In genomic region chr1:88506412-88506811, GRCm38 (mm10) we compare ENCODE assay signal across 28 mouse cellular contexts. TPM values are rescaled to one million over a fixed set of nuclear protein-coding genes. Genes with fewer than 3 reads are reported as not detected.
A peak's percentile ranks its signal among the peaks of the same experiment; 100 is the strongest.
DNase-seq lines count a peak whose midpoint lies in the region; ATAC-seq lines count a peak whose summit lies in the region.
"Had no signal": no experiment of that assay in that cellular context is flagged by ENCODE, and none has a peak within 500 bp of the region (broad histone marks: within the 10 kb centered on the region; RNA-seq: fewer than 3 reads in every experiment).

No protein-coding gene starts in this region.

- no peaks in the 10 kb centered on the region for H3K9me3 ChIP-seq in kidney, embryonic 16.5 days (ENCODE audit: low read length)
- H3K9me3 ChIP-seq: forebrain, embryonic 15.5 days; hindbrain, embryonic 10.5 days; limb, embryonic 12.5 days; midbrain, embryonic 10.5 days had no signal

- peaks cover 19% of the 10 kb centered on the region for H3K4me1 ChIP-seq in kidney, embryonic 16.5 days (ENCODE audit: insufficient read depth, low read length)

- peak; percentile 63 for ATAC-seq in inflammation-experienced regulatory T-cells, adult 6 months
- no peak for ATAC-seq in kidney, embryonic 16.5 days (ENCODE audit: low FRiP score, low TSS enrichment)
- ATAC-seq: forebrain, embryonic 15.5 days; hindbrain, embryonic 16.5 days; liver, postnatal 0 days; lung, postnatal 0 days; midbrain, embryonic 16.5 days had no signal

- H3K27me3 ChIP-seq in kidney, embryonic 16.5 days (ENCODE audit: insufficient read depth, low read length) = no peaks in the 10 kb centered on the region
- H3K27me3 ChIP-seq: forebrain, embryonic 15.5 days had no signal

- WGBS in kidney, embryonic 16.5 days = 62% methylated on average over 5 of the region's 5 CpGs

- DNase-seq in spleen, postnatal 36 days (ENCODE audit: low spot score in 2 of 2) = peak; percentile 7 to 10
- DNase-seq in spleen, adult 12 weeks (ENCODE audit: low spot score) = no peak
- peak; percentile 54 to 61 for DNase-seq in thymus, postnatal 10 days (ENCODE audit: low spot score in 2 of 2)
- no peak for DNase-seq in cerebellum, postnatal 25 days
- DNase-seq in heart, postnatal 10 days = no peak
- DNase-seq: adrenal gland, postnatal 10 days; cerebellum, adult 18-20 months; gastrocnemius, postnatal 10 days; kidney, adult 11 months; liver, postnatal 0 days had no signal

- no peak overlapping the region for H3K4me3 ChIP-seq in kidney, embryonic 16.5 days (ENCODE audit: low read length)
- H3K4me3 ChIP-seq: forebrain, embryonic 15.5 days; hindbrain, embryonic 10.5 days; limb, embryonic 12.5 days; midbrain, embryonic 10.5 days; myocyte had no signal

- no peak overlapping the region for H3K27ac ChIP-seq in kidney, embryonic 16.5 days (ENCODE audit: low read length)
- H3K27ac ChIP-seq: forebrain, embryonic 15.5 days; kidney, postnatal 0 days; limb, embryonic 12.5 days; midbrain, embryonic 10.5 days had no signal

- H3K9ac ChIP-seq in kidney, embryonic 16.5 days (replicated peaks; ENCODE audit: low read length) = no peak overlapping the region
- H3K9ac ChIP-seq: forebrain, embryonic 15.5 days; limb, embryonic 12.5 days; liver, postnatal 0 days had no signal

- H3K36me3 ChIP-seq in kidney, embryonic 16.5 days (ENCODE audit: insufficient read depth, low read length) = no peaks in the 10 kb centered on the region
- H3K36me3 ChIP-seq: forebrain, embryonic 15.5 days; hindbrain, embryonic 10.5 days; limb, embryonic 12.5 days; midbrain, embryonic 10.5 days had no signal

- no peak overlapping the region for H3K4me2 ChIP-seq in kidney, embryonic 16.5 days (replicated peaks; ENCODE audit: low read depth, low read length)
- H3K4me2 ChIP-seq: forebrain, embryonic 15.5 days; heart, embryonic 11.5 days; limb, embryonic 12.5 days; liver, embryonic 11.5 days had no signal

- intact Hi-C loops in heart, postnatal 10 days (cut with DNase I) = no loop called here

RNA-seq across cellular contexts. Expression of gene Glrp1, which starts 3.5 kb away (rescaled TPM):
- not detected for polyA plus RNA-seq in inflammation-experienced regulatory T-cells, adult 6 months (2017; shearing (Covaris generic))
- under 1 TPM in 1 of 2 experiments, not detected in 1; 0.12 TPM for total RNA-seq in heart, postnatal 10 days (2021)
- polyA plus RNA-seq in kidney, embryonic 16.5 days (2015; fragmentation: Nextera tagmentation; extraction: Ambion mirVana) = not detected in 2 replicates
- total RNA-seq: adrenal gland, postnatal 10 days; gastrocnemius, postnatal 10 days; layer of hippocampus, postnatal 14 days; MEL had no signal
- polyA plus RNA-seq: embryonic facial prominence, embryonic 14.5 days; forebrain, embryonic 15.5 days; hindbrain, embryonic 10.5 days; hindbrain, embryonic 16.5 days; large intestine, adult 2 months; limb, embryonic 12.5 days; midbrain, embryonic 10.5 days; midbrain, embryonic 16.5 days; neural tube, embryonic 14.5 days had no signal

Comparison
In these comparisons a context has a peak if more than half of its experiments do, and no peak if none do; other contexts are left out.
1. DNase-seq: peak in spleen, postnatal 36 days (2 of 2) and thymus, postnatal 10 days (2 of 2); none in spleen, adult 12 weeks (single experiment), cerebellum, postnatal 25 days (0 of 2) and heart, postnatal 10 days (0 of 2).